Mouse (Mus musculus): ENCODE results near the gene Six5.

DNA sequence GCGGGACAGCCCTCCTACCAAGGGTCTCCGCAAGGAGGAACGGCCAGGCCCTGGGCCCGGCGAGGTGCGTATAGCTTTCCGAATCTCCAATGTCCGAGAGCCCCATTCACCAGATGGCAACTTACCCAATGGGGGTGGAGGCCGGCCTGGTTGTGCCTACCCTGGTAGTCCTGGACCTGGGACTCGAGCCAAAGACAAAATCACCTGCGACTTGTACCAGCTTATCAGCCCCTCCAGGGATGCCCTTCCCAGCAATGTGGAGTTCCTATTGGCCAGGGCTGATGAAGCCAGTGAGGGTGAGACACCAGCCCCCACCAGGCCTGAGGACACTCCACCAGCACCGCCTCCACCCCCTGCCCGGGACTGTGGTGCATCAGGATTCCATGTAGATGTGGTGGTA, 41.8 kb downstream of the Six5 start:
- TF ChIP-seq CTCF (IDR thresholded peaks at IDR 0.05) (no peak), EP300 (IDR thresholded peaks at IDR 0.05) (no peak)

Measured in lung, postnatal 0 days (tissue).